Mouse (Mus musculus): ENCODE results near the gene Plagl1. TPM values are rescaled to one million over a fixed set of nuclear protein-coding genes. Genes with fewer than 3 reads are reported as not detected.

Gene Plagl1
- total and polyA plus RNA-seq, 3 experiments, result not detected

GRCm38 (mm10) chr10:13027702-13028101, 32.6 kb upstream of the Plagl1 start:
- DNase-seq (ENCODE audit: low read depth, low spot score), result no peak
- Histone ChIP-seq H3K36me3 (ENCODE audit: control insufficient read depth in 1 of 2, insufficient read depth in 2 of 2, low read length in 2 of 2) (no peaks in the 10 kb centered on the region), H3K4me1 (ENCODE audit: control insufficient read depth in 1 of 2, insufficient read depth in 2 of 2, low read length in 2 of 2) (no peaks in the 10 kb centered on the region), H3K27me3 (ENCODE audit: control insufficient read depth in 1 of 2, insufficient read depth in 2 of 2, low read length in 2 of 2) (peaks cover 0 to 1% of the 10 kb centered on the region in 2 experiments; a peak in 1 of 4 replicates), H3K9ac (ENCODE audit: control insufficient read depth, low read depth, low read length, poor library complexity, severe bottlenecking) (no peak overlapping the region), H3K79me2 (ENCODE audit: control insufficient read depth, insufficient read depth, low read length, poor library complexity) (no peaks in the 10 kb centered on the region), H3K27ac (ENCODE audit: control insufficient read depth, low read depth, low read length) (no peak overlapping the region), H3K9me3 (replicated peaks; ENCODE audit: insufficient read depth, low read length) (no peaks in the 10 kb centered on the region), H3K4me3 (ENCODE audit: control insufficient read depth in 1 of 2, insufficient read depth in 1 of 2, low read depth in 2 of 2, low read length in 2 of 2) (no peak overlapping the region)
- no peak for TF ChIP-seq JUND (IDR thresholded peaks at IDR 0.05; ENCODE audit: low read depth, low read length)
- TF ChIP-seq ZNF384 (IDR thresholded peaks at IDR 0.05; ENCODE audit: low read depth, low read length), result no peak
- no peak for TF ChIP-seq MAFK (IDR thresholded peaks at IDR 0.05; ENCODE audit: borderline replicate concordance, low read depth, low read length)
- TF ChIP-seq NRF1 (IDR thresholded peaks at IDR 0.05; ENCODE audit: insufficient read depth, low read depth, low read length, poor library complexity, severe bottlenecking), result no peak
- no peak for TF ChIP-seq ETS1 (IDR thresholded peaks at IDR 0.05; ENCODE audit: low read depth, low read length)
- TF ChIP-seq MEF2A (IDR thresholded peaks at IDR 0.05; ENCODE audit: extremely low read depth, insufficient replicate concordance, low read depth, low read length, poor library complexity, severe bottlenecking), result no peak
- no peak for TF ChIP-seq ZC3H11A (IDR thresholded peaks at IDR 0.05; ENCODE audit: low read depth, low read length)

DNA sequence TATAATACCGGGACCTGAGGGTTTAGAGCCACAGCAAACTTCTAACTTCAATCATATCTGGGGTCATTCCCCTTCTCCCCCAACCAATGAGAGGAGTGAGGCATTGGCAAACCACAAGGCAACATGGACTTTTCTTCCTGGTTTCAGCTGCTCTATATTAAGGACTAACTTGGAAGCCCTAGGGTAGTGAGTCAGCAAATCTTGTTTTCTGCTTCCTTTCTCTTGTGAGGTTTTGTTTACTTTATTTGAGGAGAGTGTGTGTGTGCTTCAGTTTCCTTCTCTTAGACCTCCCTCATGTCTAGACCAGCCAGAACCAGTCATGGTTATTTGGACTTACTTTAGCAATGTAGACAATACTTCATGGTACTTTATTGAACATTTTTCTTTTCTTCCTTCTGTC, 32.1 kb upstream of the Plagl1 start:
- no peak for DNase-seq (ENCODE audit: low read depth, low spot score)
- Histone ChIP-seq H3K9me3 (replicated peaks; ENCODE audit: insufficient read depth, low read length) (no peaks in the 10 kb centered on the region), H3K79me2 (ENCODE audit: control insufficient read depth, insufficient read depth, low read length, poor library complexity) (no peaks in the 10 kb centered on the region), H3K9ac (ENCODE audit: control insufficient read depth, low read depth, low read length, poor library complexity, severe bottlenecking) (no peak overlapping the region), H3K27ac (ENCODE audit: control insufficient read depth, low read depth, low read length) (no peak overlapping the region), H3K4me1 (ENCODE audit: control insufficient read depth in 1 of 2, insufficient read depth in 2 of 2, low read length in 2 of 2) (no peaks in the 10 kb centered on the region), H3K27me3 (ENCODE audit: control insufficient read depth in 1 of 2, insufficient read depth in 2 of 2, low read length in 2 of 2) (peaks cover 0 to 1% of the 10 kb centered on the region in 2 experiments; a peak in 1 of 4 replicates), H3K4me3 (ENCODE audit: control insufficient read depth in 1 of 2, insufficient read depth in 1 of 2, low read depth in 2 of 2, low read length in 2 of 2) (no peak overlapping the region), H3K36me3 (ENCODE audit: control insufficient read depth in 1 of 2, insufficient read depth in 2 of 2, low read length in 2 of 2) (no peaks in the 10 kb centered on the region)
- TF ChIP-seq EP300 (IDR thresholded peaks at IDR 0.05; ENCODE audit: low read depth in 1 of 2, low read length in 2 of 2) (no peak), POLR2A (IDR thresholded peaks at IDR 0.05; ENCODE audit: control insufficient read depth in 1 of 2, insufficient read depth in 1 of 2, low read depth in 1 of 2, low read length in 2 of 2, poor library complexity in 1 of 2) (no peak), BHLHE40 (IDR thresholded peaks at IDR 0.05; ENCODE audit: borderline replicate concordance, low read depth, low read length) (no peak), GABPA (IDR thresholded peaks at IDR 0.05; ENCODE audit: low read depth, low read length) (no peak)

GRCm38 (mm10) chr10:13029416-13029815, 30.9 kb upstream of the Plagl1 start:
- Histone ChIP-seq H3K4me1 (ENCODE audit: control insufficient read depth in 1 of 2, insufficient read depth in 2 of 2, low read length in 2 of 2) (no peaks in the 10 kb centered on the region), H3K27me3 (ENCODE audit: control insufficient read depth in 1 of 2, insufficient read depth in 2 of 2, low read length in 2 of 2) (peaks cover 0 to 1% of the 10 kb centered on the region in 2 experiments; a peak in 1 of 4 replicates), H3K36me3 (ENCODE audit: control insufficient read depth in 1 of 2, insufficient read depth in 2 of 2, low read length in 2 of 2) (no peaks in the 10 kb centered on the region), H3K27ac (ENCODE audit: control insufficient read depth, low read depth, low read length) (no peak overlapping the region), H3K9ac (ENCODE audit: control insufficient read depth, low read depth, low read length, poor library complexity, severe bottlenecking) (no peak overlapping the region), H3K9me3 (replicated peaks; ENCODE audit: insufficient read depth, low read length) (no peaks in the 10 kb centered on the region), H3K79me2 (ENCODE audit: control insufficient read depth, insufficient read depth, low read length, poor library complexity) (no peaks in the 10 kb centered on the region), H3K4me3 (ENCODE audit: control insufficient read depth in 1 of 2, insufficient read depth in 1 of 2, low read depth in 2 of 2, low read length in 2 of 2) (no peak overlapping the region)
- no peak for DNase-seq (ENCODE audit: low read depth, low spot score)
- TF ChIP-seq USF2 (IDR thresholded peaks at IDR 0.05; ENCODE audit: borderline replicate concordance in 1 of 2, insufficient read depth in 1 of 2, low read depth in 1 of 2, low read length in 2 of 2) (no peak), EP300 (IDR thresholded peaks at IDR 0.05; ENCODE audit: low read depth in 1 of 2, low read length in 2 of 2) (no peak), SMC3 (IDR thresholded peaks at IDR 0.05; ENCODE audit: low read depth, low read length) (no peak), BHLHE40 (IDR thresholded peaks at IDR 0.05; ENCODE audit: borderline replicate concordance, low read depth, low read length) (no peak), ELF1 (IDR thresholded peaks at IDR 0.05; ENCODE audit: low read depth, low read length) (no peak)
